Mouse (Mus musculus): ENCODE data around the gene Ubald1. TPM values are rescaled to one million over a fixed set of nuclear protein-coding genes. Genes with fewer than 3 reads are reported as not detected.

Gene Ubald1
- total RNA-seq, 2 experiments from 2014 or later: 11.3 to 32.1 TPM

Other genes with a start within 250 kb of the Ubald1 start
- gene Vasn, start 240.4 kb downstream of the Ubald1 start, total RNA-seq (2015): not detected in 2 replicates
- 0.12 TPM in 1 of 2 replicates, not detected in the other for gene Vasn, start 240.4 kb downstream of the Ubald1 start, total RNA-seq (2017)
- 10.1 and 11.9 TPM in 2 replicates for gene Dnaja3, start 240.3 kb downstream of the Ubald1 start, total RNA-seq (2015)
- 26.1 and 27.8 TPM in 2 replicates for gene Dnaja3, start 240.3 kb downstream of the Ubald1 start, total RNA-seq (2017)
- 68.6 and 74.5 TPM in 2 replicates for gene Coro7, start 200.5 kb downstream of the Ubald1 start, total RNA-seq (2015)
- 40.2 and 49.1 TPM in 2 replicates for gene Coro7, start 200.5 kb downstream of the Ubald1 start, total RNA-seq (2017)
- gene Nmral1, start 161.0 kb downstream of the Ubald1 start, total RNA-seq (2015): 45.6 and 46.1 TPM in 2 replicates
- gene Nmral1, start 161.0 kb downstream of the Ubald1 start, total RNA-seq (2017): 43.5 and 47.8 TPM in 2 replicates
- gene Hmox2, start 154.0 kb downstream of the Ubald1 start, total RNA-seq (2015): 74.5 and 91.4 TPM in 2 replicates
- 89.6 and 108 TPM in 2 replicates for gene Hmox2, start 154.0 kb downstream of the Ubald1 start, total RNA-seq (2017)
- gene Cdip1, start 90.0 kb downstream of the Ubald1 start, total RNA-seq (2015): 12.0 and 12.2 TPM in 2 replicates
- 9.2 and 11.1 TPM in 2 replicates for gene Cdip1, start 90.0 kb downstream of the Ubald1 start, total RNA-seq (2017)
- gene 4930562C15Rik, start 44.9 kb downstream of the Ubald1 start, total RNA-seq (2015): not detected in 2 replicates
- gene 4930562C15Rik, start 44.9 kb downstream of the Ubald1 start, total RNA-seq (2017): not detected in 2 replicates
- 30.4 and 33.0 TPM in 2 replicates for gene Mgrn1, start 5.9 kb upstream of the Ubald1 start, total RNA-seq (2015)
- 32.1 and 41.0 TPM in 2 replicates for gene Mgrn1, start 5.9 kb upstream of the Ubald1 start, total RNA-seq (2017)
- 16.7 and 22.9 TPM in 2 replicates for gene Nudt16l1, start 58.4 kb upstream of the Ubald1 start, total RNA-seq (2015)
- 10.2 and 14.0 TPM in 2 replicates for gene Nudt16l1, start 58.4 kb upstream of the Ubald1 start, total RNA-seq (2017)
- gene Anks3, start 83.9 kb upstream of the Ubald1 start, total RNA-seq (2015): 13.7 and 15.0 TPM in 2 replicates
- gene Anks3, start 83.9 kb upstream of the Ubald1 start, total RNA-seq (2017): 15.6 and 19.0 TPM in 2 replicates
- gene Sept12, start 117.5 kb upstream of the Ubald1 start, total RNA-seq (2015): not detected in 2 replicates
- gene Sept12, start 117.5 kb upstream of the Ubald1 start, total RNA-seq (2017): not detected in 2 replicates
- gene Smim22, start 127.0 kb upstream of the Ubald1 start, total RNA-seq (2015): not detected in 2 replicates
- gene Smim22, start 127.0 kb upstream of the Ubald1 start, total RNA-seq (2017): not detected in 2 replicates
- 75.8 and 80.5 TPM in 2 replicates for gene Rogdi, start 133.2 kb upstream of the Ubald1 start, total RNA-seq (2015)
- gene Rogdi, start 133.2 kb upstream of the Ubald1 start, total RNA-seq (2017): 28.1 and 38.9 TPM in 2 replicates
- gene Glyr1, start 169.5 kb upstream of the Ubald1 start, total RNA-seq (2015): 66.7 and 69.8 TPM in 2 replicates
- 100 and 112 TPM in 2 replicates for gene Glyr1, start 169.5 kb upstream of the Ubald1 start, total RNA-seq (2017)
- gene Ubn1, start 169.7 kb upstream of the Ubald1 start, total RNA-seq (2015): 25.7 and 28.0 TPM in 2 replicates
- gene Ubn1, start 169.7 kb upstream of the Ubald1 start, total RNA-seq (2017): 39.5 and 52.6 TPM in 2 replicates